Mouse (Mus musculus) lung, adult 2 months (tissue): ENCODE data around the gene Cbx4. TPM values are rescaled to one million over a fixed set of nuclear protein-coding genes. Genes with fewer than 3 reads are reported as not detected.

Experiments used
- DNase-seq: peaks from one replicate; pipeline ENCODE4 v3.0.0; 2022
- H3K4me1 ChIP-seq: fragments of 200-500 bp; 2 replicates; pipeline ENCODE4 v1.6.1; 2011; ENCODE audit warnings: low read length; ENCODE audit not compliant: control insufficient read depth, insufficient read depth
- H3K4me3 ChIP-seq: fragments of 200-500 bp; replicated peaks from 2 replicates; pipeline ENCODE3; 2011; ENCODE audit warnings: low read depth, mild to moderate bottlenecking, control low read depth, low read length; ENCODE audit errors: extremely low read depth
- CTCF ChIP-seq: fragments of 200-500 bp; IDR thresholded peaks from 2 replicates; pipeline ENCODE4 v1.5.1; 2011; ENCODE audit warnings: mild to moderate bottlenecking, low read length, control low read depth; ENCODE audit not compliant: insufficient read depth
- POLR2A ChIP-seq: fragments of 200-500 bp; IDR thresholded peaks from 2 replicates; pipeline ENCODE4 v1.6.1; 2011; ENCODE audit warnings: low read depth, mild to moderate bottlenecking, control low read depth, low read length, borderline replicate concordance; ENCODE audit errors: extremely low read depth
- WGBS: fragments of 180-500 bp; shearing (Covaris S2); methylation state at CpG from one replicate; pipeline ENCODE4 v1.1.7; 2018; 5-methylcytosine and 5-hydroxymethylcytosine counted together
- polyA plus RNA-seq: library from polyadenylated mRNA; depleted of rRNA; stranded (reverse); fragments of >200 nt; gene quantifications from 2 replicates; pipeline ENCODE4 v1.2.3, GENCODE M21; 2012; rRNA removed

Cbx4 gene
- polyA plus RNA-seq, 1 experiment = 16.2 TPM

GRCm38 (mm10) chr11:119034635-119035034, 51.4 kb downstream of the Cbx4 start:
- WGBS = 8% methylated on average over 19 of the region's 19 CpGs
- Histone ChIP-seq H3K4me1 (peaks cover 2% of the 10 kb centered on the region; the same call in 1 of the 2 replicates), H3K4me3 (no peak overlapping the region)
- TF ChIP-seq POLR2A (no peak), CTCF (no peak)
- DNase-seq = no peak

GRCm38 (mm10) chr11:119033874-119034558, 52.0 kb downstream of the Cbx4 start:
- DNase-seq = peak; percentile 88
- Histone ChIP-seq H3K4me3 (no peak overlapping the region), H3K4me1 (peaks cover 2% of the 10 kb centered on the region; the same call in 1 of the 2 replicates)
- TF ChIP-seq CTCF = peak; percentile 74
- TF ChIP-seq POLR2A = no peak
- WGBS = 3% methylated on average over 26 of the region's 26 CpGs

Other genes with a start within 250 kb of the Cbx4 start
- 1.3 and 1.9 TPM in 2 replicates for gene Rbfox3, start 174.6 kb downstream of the Cbx4 start, polyA plus RNA-seq
- gene Enpp7, start 98.0 kb downstream of the Cbx4 start, polyA plus RNA-seq = 0.13 TPM in 1 of 2 replicates, not detected in the other
- 2.9 and 4.4 TPM in 2 replicates for gene Cbx2, start 63.3 kb downstream of the Cbx4 start, polyA plus RNA-seq
- 3.8 and 3.9 TPM in 2 replicates for gene Cbx8, start 45.3 kb downstream of the Cbx4 start, polyA plus RNA-seq
- gene Tbc1d16, start 142.3 kb upstream of the Cbx4 start, polyA plus RNA-seq = 15.8 and 17.6 TPM in 2 replicates
- 9.7 and 12.0 TPM in 2 replicates for gene Ccdc40, start 142.4 kb upstream of the Cbx4 start, polyA plus RNA-seq
- 188 and 192 TPM in 2 replicates for gene Gaa, start 181.7 kb upstream of the Cbx4 start, polyA plus RNA-seq
- gene Eif4a3, start 213.9 kb upstream of the Cbx4 start, polyA plus RNA-seq = 79.7 and 87.9 TPM in 2 replicates
- gene Card14, start 221.5 kb upstream of the Cbx4 start, polyA plus RNA-seq = 0.07 and 0.84 TPM in 2 replicates